Mouse (Mus musculus) CH12.LX (cell line): ENCODE results near the gene Wfdc12.

Experiments used
- CTCF ChIP-seq, 2 experiments: IDR thresholded peaks in 1 of 2; conservative IDR thresholded peaks in 1 of 2; 2 replicates each; pipeline ENCODE4 v1.5.1; 2011 to 2012; ENCODE audit warnings: low read depth in 2 of 2, low read length in 2 of 2, improper control_type of control experiment in 1 of 2, inconsistent platforms in 1 of 2, mild to moderate bottlenecking in 1 of 2, moderate library complexity in 1 of 2
- EP300 ChIP-seq: IDR thresholded peaks from 2 replicates; pipeline ENCODE4 v1.6.1; 2011; ENCODE audit warnings: low read length, improper control_type of control experiment
- MAFK ChIP-seq: IDR thresholded peaks from 2 replicates; pipeline ENCODE4 v1.6.1; 2011; ENCODE audit warnings: low read length, improper control_type of control experiment; ENCODE audit not compliant: insufficient replicate concordance
- MEF2A ChIP-seq: IDR thresholded peaks from 2 replicates; pipeline ENCODE4 v1.6.1; 2014; ENCODE audit warnings: low read depth, mild to moderate bottlenecking, inconsistent platforms, low read length, improper control_type of control experiment, borderline replicate concordance
- NRF1 ChIP-seq: IDR thresholded peaks from 2 replicates; pipeline ENCODE4 v1.6.1; 2014; ENCODE audit warnings: low read depth, mild to moderate bottlenecking, inconsistent platforms, low read length, improper control_type of control experiment, moderate library complexity
- POLR2AphosphoS2 ChIP-seq: IDR thresholded peaks from 2 replicates; pipeline ENCODE4 v1.6.1; 2011; ENCODE audit warnings: low read depth, low read length, improper control_type of control experiment
- ZMIZ1 ChIP-seq: IDR thresholded peaks from 2 replicates; pipeline ENCODE4 v1.6.1; 2012; ENCODE audit warnings: low read depth, mild to moderate bottlenecking, inconsistent platforms, low read length, improper control_type of control experiment

- TF ChIP-seq NRF1, result no peak
- no peak for TF ChIP-seq MEF2A
- TF ChIP-seq ZMIZ1, result no peak
- no peak for TF ChIP-seq MAFK
- TF ChIP-seq POLR2AphosphoS2, result no peak
- no peak for TF ChIP-seq CTCF (conservative IDR thresholded peaks at IDR 0.05 in 1 of 2, IDR thresholded peaks at IDR 0.05 in 1 of 2; ENCODE audit: low read depth in 2 of 2, low read length in 2 of 2)
- no peak for TF ChIP-seq EP300
Measured at GRCm38 (mm10) chr2:164154007-164154406, 36.4 kb downstream of the Wfdc12 start.
